Mouse (Mus musculus): ENCODE data around the gene Dnajc7. TPM values are rescaled to one million over a fixed set of nuclear protein-coding genes. Genes with fewer than 3 reads are reported as not detected.
A peak's percentile ranks its signal among the peaks of the same experiment; 100 is the strongest.
"Not testable (repeated sequence)": the region's sequence is repeated elsewhere in the genome, so short reads cannot be mapped to it uniquely, and the experiment has no call there.

The Dnajc7 gene
- polyA plus RNA-seq, 1 experiment from 2014 or later, result 218 TPM

- no peak overlapping the region for H3K9ac ChIP-seq
- no peak for ATAC-seq (ENCODE audit: insufficient number of reproducible peaks, low FRiP score, low TSS enrichment, low read depth)
- 46% methylated on average over 13 of the region's 13 CpGs for WGBS
- no peaks in the 10 kb centered on the region for H3K27me3 ChIP-seq
- H3K36me3 ChIP-seq, result peaks cover 32% of the 10 kb centered on the region
- H3K4me3 ChIP-seq, result no peak overlapping the region
- H3K4me1 ChIP-seq, result peaks cover 19% of the 10 kb centered on the region
- 0 out of 2 replicates have a peak overlapping the region, but pooled peaks have one; percentile 47 for H3K27ac ChIP-seq
- H3K9me3 ChIP-seq, result no peaks in the 10 kb centered on the region
- H3K4me2 ChIP-seq, result no peak overlapping the region
Measured at GRCm38 (mm10) chr11:100628862-100629352, 8.9 kb upstream of the Dnajc7 start.

- Histone ChIP-seq H3K27ac (no peak overlapping the region), H3K4me1 (peaks cover 22% of the 10 kb centered on the region), H3K9ac (no peak overlapping the region), H3K27me3 (no peaks in the 10 kb centered on the region), H3K4me2 (no peak overlapping the region), H3K9me3 (no peaks in the 10 kb centered on the region), H3K4me3 (no peak overlapping the region), H3K36me3 (peaks cover 32% of the 10 kb centered on the region)
- no peak for ATAC-seq (ENCODE audit: insufficient number of reproducible peaks, low FRiP score, low TSS enrichment, low read depth)
- 93% methylated on average over 5 of the region's 5 CpGs for WGBS
Measured at GRCm38 (mm10) chr11:100628056-100628455, 8.1 kb upstream of the Dnajc7 start.

- 18% methylated on average over 9 of the region's 9 CpGs for WGBS
- Histone ChIP-seq H3K27me3 (no peaks in the 10 kb centered on the region), H3K4me1 (peaks cover 26% of the 10 kb centered on the region), H3K4me2 (no peak overlapping the region), H3K4me3 (no peak overlapping the region), H3K9ac (no peak overlapping the region), H3K36me3 (peaks cover 32% of the 10 kb centered on the region), H3K9me3 (no peaks in the 10 kb centered on the region), H3K27ac (no peak overlapping the region)
- no peak for ATAC-seq (ENCODE audit: insufficient number of reproducible peaks, low FRiP score, low TSS enrichment, low read depth)
Measured at GRCm38 (mm10) chr11:100626701-100627195, 6.8 kb upstream of the Dnajc7 start.

- H3K27me3 ChIP-seq, result no peaks in the 10 kb centered on the region
- no peak overlapping the region for H3K4me3 ChIP-seq
- ATAC-seq (ENCODE audit: insufficient number of reproducible peaks, low FRiP score, low TSS enrichment, low read depth), result no peak
- 89% methylated on average over 23 of the region's 23 CpGs for WGBS
- H3K9me3 ChIP-seq, result no peaks in the 10 kb centered on the region
- H3K4me2 ChIP-seq, result no peak overlapping the region
- H3K36me3 ChIP-seq, result peaks cover 32% of the 10 kb centered on the region
- H3K4me1 ChIP-seq, result peaks cover 26% of the 10 kb centered on the region
- no peak overlapping the region for H3K9ac ChIP-seq
- no peak overlapping the region for H3K27ac ChIP-seq
Measured at GRCm38 (mm10) chr11:100625754-100626700, 6.1 kb upstream of the Dnajc7 start.

GRCm38 (mm10) chr11:100623867-100624266 is 3.9 kb upstream of the Dnajc7 start:
- Histone ChIP-seq H3K4me3 (peak overlapping the region; percentile 68), H3K27me3 (no peaks in the 10 kb centered on the region), H3K4me1 (peaks cover 25% of the 10 kb centered on the region), H3K9me3 (no peaks in the 10 kb centered on the region), H3K9ac (0 out of 2 replicates have a peak overlapping the region, but pooled peaks have one; percentile 64), H3K27ac (peak overlapping the region; percentile 8; the same call in 1 of the 2 replicates), H3K4me2 (peak overlapping the region; percentile 40), H3K36me3 (peaks cover 32% of the 10 kb centered on the region)
- no peak for ATAC-seq (ENCODE audit: insufficient number of reproducible peaks, low FRiP score, low TSS enrichment, low read depth)
- WGBS, result 36% methylated on average over 5 of the region's 5 CpGs

DNA sequence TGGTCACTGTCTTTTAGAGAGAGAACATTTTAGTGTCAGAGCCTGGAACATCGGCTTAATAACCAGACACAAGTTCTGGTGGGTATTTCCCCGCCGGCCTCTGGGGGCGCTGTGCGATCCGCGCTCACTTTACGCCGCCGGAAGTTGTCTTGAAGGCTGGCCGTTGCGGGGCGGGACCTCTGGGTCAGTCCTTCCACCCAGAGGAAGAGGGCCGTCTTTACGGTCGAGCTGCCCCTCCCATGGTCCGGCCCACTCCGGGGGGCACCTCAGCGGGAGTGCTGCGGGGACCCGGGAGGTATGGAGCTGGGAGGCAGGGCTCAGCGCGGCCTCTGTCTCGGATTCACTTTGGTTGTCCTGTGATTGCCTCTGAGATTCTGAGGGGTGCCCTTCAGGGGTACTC is 2.7 kb upstream of the Dnajc7 start:
- under 1% methylated on average over 24 of the region's 24 CpGs for WGBS
- Histone ChIP-seq H3K4me2 (peak overlapping the region; percentile 40), H3K4me1 (peaks cover 30% of the 10 kb centered on the region), H3K27me3 (no peaks in the 10 kb centered on the region), H3K9ac (peak overlapping the region; percentile 64), H3K36me3 (peaks cover 32% of the 10 kb centered on the region), H3K27ac (peak overlapping the region; percentile 88), H3K4me3 (peak overlapping the region; percentile 68), H3K9me3 (no peaks in the 10 kb centered on the region)
- peak; percentile 83 for ATAC-seq (ENCODE audit: insufficient number of reproducible peaks, low FRiP score, low TSS enrichment, low read depth)

- Histone ChIP-seq H3K4me1 (peaks cover 28% of the 10 kb centered on the region), H3K27me3 (no peaks in the 10 kb centered on the region), H3K4me2 (peak overlapping the region; percentile 55), H3K27ac (peak overlapping the region; percentile 95), H3K4me3 (peak overlapping the region; percentile 90), H3K9ac (peak overlapping the region; percentile 81), H3K36me3 (peaks cover 4% of the 10 kb centered on the region), H3K9me3 (no peaks in the 10 kb centered on the region)
- ATAC-seq (ENCODE audit: insufficient number of reproducible peaks, low FRiP score, low TSS enrichment, low read depth), result peak; percentile 94
- WGBS, result under 1% methylated on average over 40 of the region's 40 CpGs
Measured at GRCm38 (mm10) chr11:100619485-100619975, 438 bp downstream of the Dnajc7 start.

DNA sequence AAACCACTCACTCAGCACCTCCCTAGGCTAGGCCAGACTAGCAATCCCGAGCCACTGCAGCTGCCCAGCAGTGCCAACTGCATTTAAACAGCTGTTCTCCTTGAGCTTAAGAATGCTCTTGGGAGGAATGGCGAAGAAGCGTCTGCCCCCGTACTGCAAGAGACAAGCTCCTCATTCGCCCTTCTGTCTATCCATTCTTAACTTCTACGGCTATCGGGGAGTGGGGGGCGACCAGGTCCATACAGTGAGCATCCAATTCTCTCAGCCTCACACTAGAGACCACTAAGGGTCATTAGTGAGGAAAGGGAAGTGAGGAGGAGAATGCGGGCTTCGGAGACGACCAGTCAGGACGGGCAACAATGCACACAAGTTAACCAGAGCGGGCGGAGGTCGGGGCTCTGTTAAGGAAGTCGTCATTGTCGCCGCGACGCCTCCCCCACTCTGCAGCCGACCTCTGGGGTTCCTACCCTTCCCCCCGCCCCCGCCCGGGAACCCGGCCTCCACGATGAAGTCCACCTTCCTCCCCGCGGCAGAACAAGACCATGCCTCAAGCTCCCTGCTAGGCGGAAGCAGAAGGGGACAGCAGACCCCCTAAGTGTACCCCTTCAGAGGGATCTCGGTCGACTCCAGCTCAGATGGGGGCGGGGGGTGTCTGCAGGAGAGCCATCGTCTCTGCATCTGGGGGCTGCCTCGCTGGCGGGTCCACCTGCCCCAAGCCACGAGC is 1.0 kb downstream of the Dnajc7 start, which contains the start of gene Nkiras2:
Nkiras2 (plus strand) TSS at position 484 of the 724 bp plus-strand sequence.
- no peaks in the 10 kb centered on the region for H3K36me3 ChIP-seq

GRCm38 (mm10) chr11:100617480-100617879 is 2.5 kb downstream of the Dnajc7 start:
- H3K27me3 ChIP-seq, result no peaks in the 10 kb centered on the region
- H3K27ac ChIP-seq, result no peak overlapping the region
- H3K9me3 ChIP-seq, result no peaks in the 10 kb centered on the region
- 0 out of 2 replicates have a peak overlapping the region, but pooled peaks have one; percentile 55 for H3K4me2 ChIP-seq
- H3K9ac ChIP-seq, result no peak overlapping the region
- H3K4me1 ChIP-seq, result peaks cover 19% of the 10 kb centered on the region
- ATAC-seq (ENCODE audit: insufficient number of reproducible peaks, low FRiP score, low TSS enrichment, low read depth), result no peak
- H3K4me3 ChIP-seq, result no peak overlapping the region; the same call in 1 of the 2 replicates
- 64% methylated on average over 4 of the region's 4 CpGs for WGBS
- H3K36me3 ChIP-seq, result 0 out of 2 replicates have a peak, but pooled peaks cover 2% of the 10 kb centered on the region

More for the DNA sequence above, 1.0 kb downstream of the Dnajc7 start, which contains the start of gene Nkiras2:
- under 1% methylated on average over 36 of the region's 36 CpGs for WGBS
- H3K27me3 ChIP-seq, result no peaks in the 10 kb centered on the region
- peak within 1 kb of the TSS; percentile 90 for H3K4me3 ChIP-seq
- H3K4me2 ChIP-seq, result peak within 1 kb of the TSS; percentile 55
- H3K27ac ChIP-seq, result peak within 1 kb of the TSS; percentile 95
- ATAC-seq (ENCODE audit: insufficient number of reproducible peaks, low FRiP score, low TSS enrichment, low read depth), result peak; percentile 44
- H3K9ac ChIP-seq, result peak within 1 kb of the TSS; percentile 81
- peaks cover 24% of the 10 kb centered on the region for H3K4me1 ChIP-seq
- no peaks in the 10 kb centered on the region for H3K9me3 ChIP-seq

GRCm38 (mm10) chr11:100616836-100617235 is 3.1 kb downstream of the Dnajc7 start:
- 89% methylated on average over 7 of the region's 7 CpGs for WGBS
- not testable (repeated sequence) for ATAC-seq (ENCODE audit: insufficient number of reproducible peaks, low FRiP score, low TSS enrichment, low read depth); H3K4me3 ChIP-seq; H3K9me3 ChIP-seq; H3K9ac ChIP-seq; H3K4me2 ChIP-seq; H3K27ac ChIP-seq; H3K36me3 ChIP-seq; H3K27me3 ChIP-seq
- H3K4me1 ChIP-seq, result peaks cover 17% of the 10 kb centered on the region

- Histone ChIP-seq H3K4me1 (peaks cover 17% of the 10 kb centered on the region), H3K9me3 (no peaks in the 10 kb centered on the region), H3K27me3 (no peaks in the 10 kb centered on the region), H3K9ac (no peak overlapping the region), H3K27ac (no peak overlapping the region), H3K4me2 (no peak overlapping the region), H3K36me3 (peaks cover 11% of the 10 kb centered on the region; the same call in 1 of the 2 replicates), H3K4me3 (no peak overlapping the region)
- ATAC-seq (ENCODE audit: insufficient number of reproducible peaks, low FRiP score, low TSS enrichment, low read depth), result no peak
- 88% methylated on average over 5 of the region's 5 CpGs for WGBS
Measured at GRCm38 (mm10) chr11:100616332-100616731, 3.6 kb downstream of the Dnajc7 start.

All from limb, embryonic 15.5 days (tissue).